Mouse (Mus musculus): ENCODE measurements around the gene Duox2.

Duox2 gene

DNA sequence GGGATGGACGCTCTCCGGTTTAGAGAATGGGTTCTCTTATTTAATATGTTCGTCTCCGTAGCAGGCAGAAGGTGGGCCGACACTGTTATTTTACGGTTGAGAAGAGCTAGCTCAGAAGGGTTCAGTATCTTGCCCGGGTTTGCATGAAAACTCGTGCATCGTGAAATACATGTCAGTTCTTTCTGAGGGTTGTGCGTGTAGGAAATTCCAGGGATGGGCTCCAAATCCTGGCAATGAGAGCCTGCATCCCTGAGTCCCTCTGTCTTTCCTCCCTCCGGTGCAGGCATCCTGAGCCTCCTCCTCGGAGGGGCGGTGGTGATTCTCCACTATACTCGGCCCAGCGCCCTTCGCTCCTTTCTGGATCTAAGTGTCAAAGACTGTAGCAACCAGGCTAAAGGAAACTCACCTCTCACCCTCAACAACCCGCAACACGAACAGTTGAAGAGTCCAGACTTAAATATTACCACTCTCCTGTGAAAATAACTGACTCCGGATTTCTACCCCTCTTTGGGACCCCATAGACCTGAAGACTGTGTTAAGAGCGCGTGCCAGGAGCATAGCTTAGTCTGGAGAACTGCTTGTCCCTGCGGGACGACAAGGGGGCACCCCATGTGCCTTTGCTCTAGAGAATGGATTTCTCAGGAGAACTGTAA lies 3.8 kb upstream of the Duox2 start:
- DNase-seq (ENCODE audit: low spot score) = no peak

DNA sequence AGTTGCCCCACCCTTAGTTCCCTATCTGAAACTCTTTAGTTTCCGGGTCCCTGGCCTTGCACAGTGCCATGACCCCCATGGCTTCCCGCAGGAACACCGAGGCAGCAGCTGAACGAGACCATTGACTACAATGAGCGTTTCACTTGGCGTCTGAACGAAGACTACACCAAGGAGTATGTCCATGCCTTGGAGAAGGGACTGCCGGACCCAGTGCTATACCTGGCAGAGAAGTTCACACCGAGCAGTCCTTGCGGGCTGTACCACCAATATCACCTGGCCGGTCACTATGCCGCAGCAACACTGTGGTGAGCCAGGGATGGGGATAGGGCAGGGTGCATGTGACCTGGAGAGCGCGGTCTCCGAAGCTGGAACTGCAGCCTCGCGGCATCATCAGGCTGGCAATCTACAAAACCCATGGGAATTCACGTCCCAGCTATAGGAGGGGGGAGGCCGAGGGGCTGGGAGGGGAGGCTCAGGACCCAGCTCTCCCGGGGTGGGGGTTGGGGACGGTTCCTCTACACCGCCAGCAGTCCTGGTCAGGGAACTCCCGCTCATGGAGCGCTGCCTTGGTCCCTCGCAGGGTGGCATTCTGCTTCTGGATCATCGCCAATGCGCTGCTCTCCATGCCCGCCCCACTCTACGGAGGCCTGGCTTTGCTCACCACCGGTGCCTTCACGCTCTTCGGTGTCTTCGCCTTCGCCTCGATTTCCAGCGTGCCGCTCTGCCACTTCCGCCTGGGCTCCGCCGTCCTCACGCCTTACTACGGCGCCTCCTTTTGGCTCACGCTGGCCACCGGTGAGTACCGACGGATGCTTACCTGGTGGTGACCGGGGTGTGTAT lies 3.1 kb upstream of the Duox2 start:
- DNase-seq (ENCODE audit: low spot score) = peak; percentile 48

DNA sequence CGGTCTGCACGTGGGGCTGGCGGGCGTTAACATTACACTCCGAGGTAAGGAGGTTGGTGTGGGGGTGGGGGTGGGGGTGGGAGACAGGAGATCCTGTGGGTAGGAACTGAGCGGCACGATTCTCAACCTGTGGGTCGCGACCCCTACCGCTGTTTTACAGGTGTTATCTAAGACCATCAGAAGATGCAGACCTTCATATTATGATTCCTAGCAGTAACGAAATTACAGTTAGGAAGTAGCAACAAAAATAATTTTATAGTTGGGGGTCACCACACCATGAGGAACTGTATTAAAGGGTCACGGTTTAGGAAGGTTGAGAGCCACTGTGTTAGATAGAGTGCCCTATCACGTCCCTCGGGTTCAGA lies 2.4 kb upstream of the Duox2 start:
- DNase-seq (ENCODE audit: low spot score) = no peak

DNA sequence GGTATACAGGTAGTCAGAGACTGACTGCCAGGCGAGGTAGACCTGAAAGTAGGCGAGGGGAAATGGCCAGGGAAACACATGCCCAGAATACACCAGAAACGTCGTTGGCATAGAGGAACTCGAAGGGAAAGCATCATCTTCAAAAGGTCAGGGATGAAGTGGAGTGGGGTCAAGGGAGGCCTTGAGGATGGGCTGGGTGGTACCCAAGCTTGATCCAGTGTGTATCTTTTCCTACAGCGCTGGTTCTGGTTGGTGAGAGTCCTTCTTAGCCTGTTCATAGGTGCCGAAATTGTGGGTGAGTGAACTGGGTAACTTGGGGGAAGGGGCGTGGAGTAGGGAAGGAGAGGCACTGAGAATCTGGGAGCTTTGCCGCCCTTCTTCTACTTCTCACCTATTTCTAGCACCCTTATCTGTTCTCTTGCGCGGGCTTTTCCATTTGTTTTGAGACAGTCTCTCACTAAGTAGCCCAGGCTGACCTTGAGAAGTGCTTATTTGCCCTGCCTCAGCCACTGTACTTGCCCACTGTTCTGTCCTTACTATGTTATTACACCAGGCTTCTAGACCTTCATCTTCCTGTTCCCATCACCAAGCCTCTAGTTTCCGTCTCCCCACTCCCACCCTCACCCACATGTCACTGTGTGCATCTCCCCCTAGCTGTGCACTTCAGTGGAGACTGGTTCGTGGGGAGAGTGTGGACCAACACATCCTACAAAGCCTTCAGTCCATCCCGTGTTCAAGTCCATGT lies 1.8 kb upstream of the Duox2 start:
- DNase-seq (ENCODE audit: low spot score) = peak; percentile 17

DNA sequence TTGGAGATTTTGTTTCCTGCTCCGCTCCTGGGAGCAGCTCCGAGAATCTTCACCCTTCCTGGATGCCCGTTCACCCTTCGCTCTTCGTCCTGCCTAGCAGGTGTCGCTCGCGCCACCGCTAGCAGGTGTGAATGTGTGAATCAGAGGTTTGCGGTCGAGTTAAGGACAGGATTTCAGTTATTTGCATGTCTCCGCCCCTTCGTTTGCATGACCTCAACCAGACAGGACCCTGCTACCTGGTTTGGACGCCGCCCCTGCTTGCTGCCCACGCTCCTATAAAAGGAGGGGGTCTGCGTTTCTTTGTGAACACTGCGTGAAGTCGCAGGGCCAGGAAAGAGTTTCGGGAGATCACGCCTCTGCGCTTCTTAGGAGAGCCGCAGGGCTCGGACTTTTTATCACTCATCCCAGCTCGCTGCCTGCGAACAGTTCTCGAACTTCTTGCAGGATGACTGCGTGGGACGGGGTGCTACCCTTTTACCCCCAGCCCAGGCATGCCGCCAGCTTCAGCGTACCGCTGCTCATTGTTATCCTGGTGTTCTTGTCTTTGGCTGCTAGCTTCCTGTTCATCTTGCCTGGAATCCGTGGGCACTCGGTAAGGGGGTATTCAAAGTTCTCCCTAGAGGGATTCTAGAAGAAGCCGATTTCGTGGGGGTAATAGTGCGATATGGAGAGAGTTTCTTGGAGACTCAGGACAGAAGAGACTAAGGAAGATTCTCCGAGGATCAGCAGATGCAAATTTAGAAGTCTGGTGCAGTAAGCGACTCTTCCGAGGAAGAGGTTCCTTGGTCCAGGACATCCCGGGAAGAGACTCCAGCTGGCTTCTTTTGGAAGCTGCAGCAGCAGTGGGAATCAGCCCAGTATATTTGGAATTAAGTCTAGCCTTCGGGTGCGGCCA lies 594 bp upstream of the Duox2 start, which contains the start of gene Duoxa2:
TSS of gene Duoxa2 (plus strand) at position 305 of the 895 bp plus-strand sequence.
- DNase-seq (ENCODE audit: low spot score) = peak; percentile 42

DNA sequence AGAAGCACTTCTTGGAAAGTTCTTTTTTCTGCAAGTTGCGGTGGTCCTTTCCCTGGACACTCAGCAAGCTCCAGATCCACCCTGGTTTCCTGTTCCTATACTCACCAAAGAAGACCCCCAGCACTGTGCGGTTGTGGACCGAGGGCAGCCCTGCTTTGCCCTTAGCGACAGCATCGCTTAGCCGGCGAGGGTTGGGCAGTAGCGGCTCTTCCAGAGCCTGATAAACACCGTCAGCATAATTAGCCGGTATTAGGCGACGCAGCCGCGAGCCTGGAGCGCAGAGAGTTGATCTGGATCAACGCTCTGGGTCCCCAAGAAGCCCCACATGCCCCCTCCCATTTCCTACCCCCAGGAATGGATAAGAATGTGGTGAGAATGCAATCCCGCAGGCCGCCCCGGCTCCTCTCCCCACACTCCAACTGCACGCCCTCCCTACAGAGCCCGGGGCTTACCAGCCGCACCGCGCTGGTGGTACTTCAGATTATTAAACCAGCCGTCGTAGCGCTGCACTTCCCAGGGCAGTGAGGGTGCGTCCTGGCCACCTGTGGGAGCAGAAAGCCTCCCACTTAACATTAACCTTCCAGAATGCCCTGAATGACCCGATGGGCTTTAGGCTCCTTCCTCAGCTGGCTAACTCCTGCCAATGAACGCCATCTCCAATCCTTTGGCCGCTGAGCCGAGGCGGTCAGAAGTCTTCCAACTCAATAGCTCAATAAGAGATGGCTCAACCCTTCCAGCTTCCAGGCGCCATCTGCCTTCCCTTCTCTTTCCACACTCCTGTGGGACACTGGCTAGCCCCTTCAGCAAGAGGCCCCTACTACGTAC lies 766 bp downstream of the Duox2 start:
- peak; percentile 45 for DNase-seq (ENCODE audit: low spot score)

DNA sequence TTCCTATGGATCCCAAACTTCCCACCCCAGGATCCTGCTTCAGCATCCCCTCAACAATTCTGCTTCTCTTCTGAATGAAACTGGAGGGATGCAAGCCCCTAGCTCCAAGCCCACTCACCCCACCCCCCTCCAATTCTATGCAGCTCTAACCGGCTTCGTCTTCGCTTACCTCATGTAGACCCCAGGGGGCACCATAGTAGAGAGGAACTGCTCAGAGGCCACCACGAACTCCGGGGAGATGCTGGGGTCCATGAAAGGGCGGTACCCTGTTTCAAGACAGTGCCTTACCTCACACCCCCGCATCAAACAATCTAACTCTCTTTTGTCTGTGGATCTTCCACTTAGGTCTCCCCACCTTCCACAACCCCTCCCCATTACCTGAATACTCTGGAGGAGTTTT lies 3.3 kb downstream of the Duox2 start:
- peak; percentile 40 for DNase-seq (ENCODE audit: low spot score)

DNA sequence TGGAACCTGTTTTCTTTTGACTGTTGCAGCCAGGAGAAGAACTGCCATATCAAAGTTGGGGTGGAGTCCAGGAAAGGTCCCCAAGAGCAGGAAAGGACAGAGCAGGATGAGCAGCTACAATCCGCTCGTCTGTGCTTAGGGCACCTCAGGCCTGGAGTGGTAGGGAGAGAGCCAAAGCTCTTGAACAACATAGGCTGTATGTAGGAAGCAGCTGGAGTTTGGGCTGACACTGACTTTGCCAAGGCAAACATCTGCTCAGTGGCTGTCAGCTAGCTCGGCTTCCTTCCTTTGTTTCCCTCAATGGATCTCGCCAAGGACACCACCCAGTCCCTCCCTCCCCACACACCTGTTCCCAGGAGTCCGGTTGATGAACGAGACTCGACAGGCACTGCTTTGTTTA lies 12.1 kb downstream of the Duox2 start:
- no peak for DNase-seq (ENCODE audit: low spot score)

DNA sequence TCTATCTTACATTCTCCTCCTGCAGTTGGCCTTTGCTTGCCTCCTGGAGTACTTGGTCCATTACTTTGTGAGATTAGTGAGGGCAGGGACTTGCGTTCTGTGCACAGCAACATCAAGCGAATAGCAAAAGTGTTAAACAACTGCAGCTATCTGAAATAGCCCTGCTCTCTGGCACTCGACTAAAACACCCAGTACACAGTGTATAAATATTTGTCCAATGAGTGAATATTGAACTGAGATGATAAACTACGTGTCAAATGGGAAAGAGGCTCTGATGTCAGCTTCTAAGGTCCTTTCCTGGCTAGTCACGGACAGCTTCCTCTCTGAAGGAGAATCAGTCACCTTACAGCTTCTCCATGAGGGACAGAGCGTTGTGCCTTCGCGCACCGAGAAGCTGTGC lies 14.2 kb downstream of the Duox2 start:
- no peak for DNase-seq (ENCODE audit: low spot score)

DNA sequence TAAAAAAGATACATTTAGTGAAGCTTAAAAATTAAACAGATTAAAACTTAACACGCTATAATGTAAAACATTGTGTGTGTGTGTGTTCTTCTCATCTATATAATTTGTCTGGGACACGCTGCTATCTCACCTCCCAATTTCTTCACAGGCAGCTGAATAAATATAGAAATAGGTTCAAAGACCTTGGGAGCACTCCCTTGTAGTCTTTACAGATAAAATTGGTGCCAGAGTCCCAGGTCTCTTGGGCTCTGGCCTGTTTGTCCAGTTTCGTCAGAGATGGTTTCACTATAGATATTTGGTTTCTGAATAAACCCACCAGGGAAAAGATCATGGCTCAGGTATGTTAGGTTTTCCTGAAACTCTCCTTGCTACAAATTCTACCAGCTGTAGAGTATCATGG lies 19.5 kb downstream of the Duox2 start:
- DNase-seq (ENCODE audit: low spot score) = no peak

DNA sequence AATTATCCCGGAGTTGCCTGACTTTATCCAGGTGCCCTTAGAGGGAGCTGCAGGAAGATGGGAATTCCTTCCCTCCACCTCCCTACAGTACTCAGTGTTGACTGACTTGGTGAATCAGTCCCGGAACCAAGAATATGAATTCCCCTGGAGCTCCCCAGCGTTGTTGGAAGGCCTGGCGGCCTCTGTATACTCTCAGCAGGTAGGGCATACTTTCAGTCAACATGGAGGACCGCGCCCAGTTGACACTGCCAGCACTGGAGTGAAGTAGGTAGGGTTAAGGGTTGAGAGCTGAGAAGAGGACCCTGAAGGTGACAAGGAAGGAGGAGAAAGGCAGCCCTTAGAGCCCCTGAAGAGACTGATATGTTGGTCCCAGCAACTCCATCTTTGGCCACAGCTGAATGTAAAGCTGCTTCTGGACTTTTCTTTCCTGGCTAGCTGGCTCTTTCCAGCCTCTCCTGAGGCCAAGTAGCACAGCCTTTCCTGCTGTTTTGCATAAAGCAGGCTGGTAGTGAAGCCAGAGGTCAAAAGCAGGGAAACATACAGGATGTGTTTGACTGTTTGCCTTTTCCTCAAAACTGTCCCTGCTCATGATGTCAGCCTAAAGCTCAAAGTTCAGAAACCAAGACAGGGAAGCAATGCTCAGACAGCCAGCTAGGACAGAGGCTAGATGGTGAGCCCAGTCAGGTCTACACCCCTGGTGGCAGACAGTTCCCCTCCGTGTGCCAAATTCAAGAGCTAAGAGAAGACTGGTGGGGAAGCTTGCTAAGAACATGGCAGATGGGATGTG lies 31.6 kb downstream of the Duox2 start:
- no peak for DNase-seq (ENCODE audit: low spot score)

DNA sequence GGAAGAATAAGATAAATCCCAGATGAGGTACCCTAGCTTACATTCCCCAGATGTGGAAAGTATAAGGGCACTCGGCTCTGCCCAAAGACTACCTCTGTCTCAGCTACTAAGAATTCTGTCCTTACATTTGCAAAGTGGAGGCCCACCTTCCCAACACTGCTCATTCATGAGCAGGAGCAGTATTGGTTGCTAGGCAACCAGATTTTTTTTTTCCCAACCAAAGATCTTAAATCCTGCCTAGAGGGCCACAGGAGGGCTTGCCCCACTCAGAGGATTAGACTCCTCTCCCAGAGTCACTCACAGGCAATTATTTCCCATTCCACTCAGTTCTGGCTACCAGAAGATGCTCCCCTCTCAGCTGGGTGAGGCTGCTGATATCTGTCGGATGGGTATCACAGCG lies 33.6 kb downstream of the Duox2 start:
- DNase-seq (ENCODE audit: low spot score) = peak; percentile 75

DNA sequence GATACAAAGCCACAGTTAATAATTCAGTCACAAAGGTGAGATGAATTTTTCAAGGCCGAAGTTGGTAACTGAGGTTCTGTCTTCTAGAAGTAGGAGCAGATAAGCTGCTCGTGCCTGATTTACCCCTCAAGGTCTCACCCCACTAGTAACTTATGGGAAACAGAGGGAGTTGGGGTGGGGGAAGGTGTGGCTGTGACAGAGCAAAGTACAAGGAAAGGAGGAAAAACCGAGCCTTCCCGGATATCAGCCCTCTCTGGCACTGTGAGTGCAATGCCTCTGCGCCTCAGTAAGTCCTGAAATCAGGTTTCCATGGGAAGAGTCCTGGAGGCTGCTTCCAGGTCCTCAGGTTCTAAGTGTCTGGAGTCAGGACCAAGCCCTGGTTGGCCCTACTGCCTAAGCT lies 37.5 kb downstream of the Duox2 start:
- DNase-seq (ENCODE audit: low spot score) = no peak

DNA sequence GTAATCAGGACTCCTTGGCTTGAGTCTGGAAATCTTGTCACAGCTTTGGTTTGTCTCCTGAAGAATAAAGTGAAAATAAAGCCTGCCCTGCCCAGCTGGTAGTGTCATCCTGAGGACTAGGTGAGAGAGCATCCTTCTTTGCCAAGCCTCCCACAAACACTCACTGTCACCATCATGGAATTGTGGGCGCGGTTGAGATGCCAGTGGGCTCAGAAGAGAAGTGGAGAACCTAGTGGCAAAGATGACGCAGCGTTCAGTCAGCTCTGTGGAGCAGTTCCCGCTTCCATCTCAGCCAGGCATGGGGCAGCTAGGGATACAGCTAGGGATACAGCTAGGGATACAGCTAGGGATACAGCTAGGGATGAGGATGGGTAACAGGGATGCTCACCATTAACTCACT lies 42.3 kb downstream of the Duox2 start:
- no peak for DNase-seq (ENCODE audit: low spot score)

DNA sequence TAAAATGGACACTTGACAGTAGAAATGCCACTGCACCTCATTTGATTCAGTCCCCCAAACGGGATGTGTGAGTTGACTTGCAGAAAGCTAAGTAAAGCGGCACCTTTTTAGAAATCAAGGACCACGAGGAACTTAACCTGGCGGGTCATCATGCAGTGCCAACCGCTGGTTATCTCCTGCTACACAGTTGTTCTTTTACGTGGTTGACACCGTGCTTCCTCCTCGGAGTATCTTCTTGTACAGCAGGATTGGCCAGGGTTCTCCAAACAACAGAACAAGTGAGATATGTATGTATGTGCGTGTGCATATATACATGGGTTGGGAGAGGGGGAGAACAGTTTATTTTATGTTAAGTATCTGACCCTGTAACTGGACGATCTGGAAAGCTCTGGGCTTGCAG lies 50.5 kb downstream of the Duox2 start:
- DNase-seq (ENCODE audit: low spot score) = no peak

DNA sequence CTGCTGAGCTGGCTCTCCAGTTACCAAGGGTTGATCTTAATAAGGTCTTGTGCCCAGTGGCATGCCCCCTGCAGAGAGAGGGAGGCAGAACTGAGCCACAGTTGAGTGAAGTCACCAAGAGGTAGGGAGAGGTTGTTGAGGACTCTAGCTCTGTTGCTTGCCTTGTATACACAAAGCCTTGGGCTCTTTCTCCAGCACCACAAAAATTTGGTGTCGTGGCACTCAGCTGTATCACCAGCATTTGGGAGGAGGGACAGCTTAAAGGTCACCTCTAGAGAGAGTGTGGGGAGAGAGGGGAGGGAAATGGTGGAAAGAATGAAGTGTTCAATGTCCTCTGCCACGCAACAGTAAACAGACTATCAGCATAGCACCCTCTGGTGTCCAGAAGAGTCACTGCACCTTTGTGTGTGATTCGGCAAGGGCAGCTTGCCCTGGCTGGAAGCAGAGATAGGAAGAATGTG lies 54.5 kb downstream of the Duox2 start:
- DNase-seq (ENCODE audit: low spot score) = peak; percentile 88

DNA sequence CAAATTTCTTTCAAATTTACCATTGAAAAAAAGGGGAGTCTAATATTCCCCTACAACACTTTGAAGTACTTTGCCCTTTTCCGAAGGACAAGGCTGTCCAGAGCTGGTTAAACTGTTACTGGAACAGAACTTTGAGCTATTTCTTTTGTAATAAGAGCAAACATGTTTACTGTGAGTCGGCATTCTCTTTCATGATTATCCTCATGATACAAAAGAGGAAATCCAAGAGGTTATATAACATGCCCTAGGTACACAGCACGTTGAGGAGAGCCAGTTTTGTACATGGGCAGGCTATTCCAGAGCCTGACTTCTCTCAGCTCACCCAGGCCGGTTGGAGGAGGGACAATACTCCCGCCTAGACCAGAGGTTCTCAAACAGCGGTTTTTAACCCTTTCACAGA lies 56.3 kb downstream of the Duox2 start:
- DNase-seq (ENCODE audit: low spot score) = no peak

DNA sequence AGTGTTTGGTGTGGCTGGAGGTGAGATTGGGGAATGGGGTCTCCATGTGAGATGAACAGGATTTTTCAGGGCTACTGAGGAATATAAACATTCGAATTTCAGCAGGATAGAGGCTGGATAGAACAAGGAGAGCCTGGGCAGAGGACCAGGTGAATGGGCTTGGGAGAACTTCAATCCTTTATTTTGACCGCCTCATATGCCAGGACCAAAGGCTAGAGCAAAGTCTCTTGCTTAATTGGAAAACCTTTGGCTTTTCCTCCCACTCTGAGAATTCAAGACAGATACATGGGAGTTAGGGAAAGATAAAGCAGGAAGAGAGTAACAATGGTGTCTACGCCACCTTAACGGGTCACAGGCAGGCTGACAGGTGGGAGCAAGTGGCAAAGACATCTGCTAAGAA lies 57.0 kb downstream of the Duox2 start:
- DNase-seq (ENCODE audit: low spot score) = no peak

DNA sequence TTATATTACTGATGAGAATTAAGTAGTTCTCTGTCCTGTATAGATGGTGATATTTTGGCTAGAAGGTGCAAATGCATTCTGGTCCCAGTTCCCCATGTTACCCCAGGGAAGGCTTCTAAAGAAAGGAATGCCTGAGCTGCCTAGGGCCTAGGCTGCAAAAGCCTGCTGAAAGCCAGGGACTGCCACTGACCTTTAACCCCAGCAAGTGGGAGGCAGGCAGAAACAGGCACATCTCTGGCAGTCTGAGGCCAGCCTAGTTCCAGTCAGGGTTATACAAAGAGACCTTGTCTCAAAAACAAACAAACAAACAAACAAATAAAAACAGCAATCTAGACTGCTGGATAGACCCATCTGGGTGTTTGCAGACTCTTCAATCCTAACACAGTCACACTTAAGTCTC lies 57.5 kb downstream of the Duox2 start:
- DNase-seq (ENCODE audit: low spot score) = no peak

DNA sequence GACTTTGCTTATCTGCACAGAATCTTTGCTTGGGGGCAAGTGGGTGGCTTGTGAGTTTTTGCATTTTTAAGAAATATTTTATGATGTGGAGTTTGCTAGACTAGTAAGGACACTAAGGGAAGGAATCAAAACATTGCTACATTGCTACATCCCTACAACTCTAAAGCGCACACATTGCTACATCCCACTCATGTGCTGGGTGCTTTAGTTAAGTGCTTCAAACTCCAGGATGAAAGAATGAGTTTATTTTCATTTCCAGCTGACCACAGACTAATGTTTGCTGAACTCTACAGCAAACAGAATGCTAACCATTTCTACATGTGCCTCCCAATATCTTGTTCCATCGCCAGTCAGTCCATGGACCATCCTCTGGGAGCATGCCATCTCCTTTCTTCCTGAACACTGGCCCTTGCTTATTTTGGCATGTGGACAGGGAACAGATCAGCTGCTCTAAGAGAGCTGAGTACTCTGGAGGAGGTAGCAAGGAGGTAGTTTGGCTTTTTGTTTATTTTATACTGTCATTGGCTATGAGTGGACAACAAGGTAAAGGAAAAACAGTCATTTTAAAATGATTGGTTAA lies 60.3 kb downstream of the Duox2 start:
- no peak for DNase-seq (ENCODE audit: low spot score)

Measured in embryo, embryonic 10.5 days (tissue).